Comparison of ENCODE assay signal across 16 mouse cellular contexts in genomic region chr10:79723047-79723446, GRCm38 (mm10). TPM values are rescaled to one million over a fixed set of nuclear protein-coding genes. Genes with fewer than 3 reads are reported as not detected.
"Had no signal": no experiment of that assay in that cellular context is flagged by ENCODE, and none has a peak within 500 bp of the region (broad histone marks: within the 10 kb centered on the region; RNA-seq: fewer than 3 reads in every experiment).

No protein-coding gene starts in this region.

- ATAC-seq: lung, postnatal 0 days had no signal

- H3K9ac ChIP-seq: liver, embryonic 15.5 days had no signal

- H3K4me2 ChIP-seq: liver, embryonic 11.5 days; liver, embryonic 15.5 days had no signal

- DNase-seq: kidney, adult 18-20 months; kidney, postnatal 10 days; kidney, postnatal 4 days; lung, adult 2 months; lung, postnatal 36 days; midbrain, embryonic 14.5 days; right cerebral cortex, adult 18-20 months; right cerebral cortex, postnatal 25 days; thymus, postnatal 36 days had no signal

- H3K27ac ChIP-seq: limb, embryonic 10.5 days; liver, embryonic 15.5 days had no signal

- H3K4me1 ChIP-seq: liver, embryonic 15.5 days had no signal

- H3K4me3 ChIP-seq: limb, embryonic 10.5 days; liver, embryonic 15.5 days had no signal

- H3K9me3 ChIP-seq: limb, embryonic 10.5 days; liver, embryonic 15.5 days had no signal

- H3K36me3 ChIP-seq: limb, embryonic 10.5 days; liver, embryonic 15.5 days had no signal

RNA-seq across cellular contexts. Expression of gene Hcn2, which starts 6.6 kb away (rescaled TPM):
- total RNA-seq: megakaryocyte progenitor cell, adult 5-6 weeks had no signal
- polyA plus RNA-seq: liver, embryonic 11.5 days; stomach, embryonic 16.5 days had no signal

RNA-seq across cellular contexts. Expression of gene Fgf22, which starts 31.8 kb away (rescaled TPM):
- total RNA-seq: megakaryocyte progenitor cell, adult 5-6 weeks had no signal
- polyA plus RNA-seq: liver, embryonic 11.5 days; liver, embryonic 15.5 days; small intestine, adult 2 months had no signal
